Mouse (Mus musculus) small intestine, adult 2 months (tissue): ENCODE data around the gene Arhgap30.

Source experiments
- CTCF ChIP-seq: fragments of 200-500 bp; IDR thresholded peaks from 2 replicates; pipeline ENCODE4 v1.5.1; 2012; ENCODE audit warnings: low read depth, mild to moderate bottlenecking, control low read depth, inconsistent platforms, low read length, moderate library complexity, mixed read lengths; ENCODE audit not compliant: insufficient replicate concordance, insufficient read length; ENCODE audit errors: extremely low read depth
- POLR2A ChIP-seq: fragments of 200-500 bp; IDR thresholded peaks from 2 replicates; pipeline ENCODE4 v1.6.1; 2012; ENCODE audit warnings: low read depth, mild to moderate bottlenecking, control low read depth, inconsistent platforms, low read length, moderate library complexity

DNA sequence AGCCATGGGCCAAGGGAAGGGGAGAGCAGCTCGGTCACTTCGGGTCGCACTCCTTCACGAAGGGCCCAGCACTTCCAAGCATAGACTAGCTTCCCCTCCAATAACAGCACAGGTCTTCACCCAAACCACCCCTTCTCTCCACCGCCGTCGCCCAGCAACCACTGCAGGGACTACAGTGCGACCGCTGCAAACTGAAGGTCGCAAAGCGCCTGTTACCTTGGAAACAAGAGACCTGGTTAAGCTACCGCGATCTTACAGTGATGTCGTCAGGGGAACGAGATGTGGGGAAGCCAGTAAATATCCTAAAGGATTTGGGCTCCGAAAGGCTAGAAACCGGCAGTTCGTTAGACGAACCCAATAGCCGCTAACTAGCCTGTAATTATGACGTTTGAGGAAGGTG lies 28.1 kb upstream of the Arhgap30 start, which contains the start of gene Klhdc9:
- TF ChIP-seq POLR2A: no peak
- TF ChIP-seq CTCF: no peak
